Mouse (Mus musculus) liver, adult 2 months (tissue): Measurements from ENCODE around the gene Dnph1. TPM values are rescaled to one million over a fixed set of nuclear protein-coding genes. Genes with fewer than 3 reads are reported as not detected.

Source experiments
- DNase-seq: peaks from one replicate; pipeline ENCODE4 v3.0.0-alpha.2; 2011; ENCODE audit warnings: low read depth, low spot score; ENCODE audit errors: extremely low read depth
- H3K27ac ChIP-seq: fragments of 200-500 bp; replicated peaks from 2 replicates; pipeline ENCODE4 v1.5.1; 2012; ENCODE audit warnings: low read depth, mild to moderate bottlenecking, control low read depth, inconsistent platforms, low read length; ENCODE audit not compliant: insufficient read depth
- H3K27me3 ChIP-seq: fragments of 200-500 bp; 2 replicates; pipeline ENCODE4 v1.6.1; 2012; ENCODE audit warnings: mild to moderate bottlenecking, moderate library complexity, low read length, inconsistent platforms; ENCODE audit not compliant: control insufficient read depth, insufficient read depth
- H3K36me3 ChIP-seq: fragments of 200-500 bp; 2 replicates; pipeline ENCODE4 v1.6.1; 2012; ENCODE audit warnings: low read length, inconsistent platforms; ENCODE audit not compliant: control insufficient read depth, insufficient read depth
- H3K4me1 ChIP-seq: fragments of 200-500 bp; 2 replicates; pipeline ENCODE4 v1.6.1; 2011; ENCODE audit warnings: low read length; ENCODE audit not compliant: control insufficient read depth, insufficient read depth
- H3K4me3 ChIP-seq: fragments of 200-500 bp; 2 replicates; pipeline ENCODE4 v1.5.1; 2011; ENCODE audit warnings: low read depth, mild to moderate bottlenecking, control low read depth, low read length, moderate library complexity; ENCODE audit not compliant: insufficient read depth
- H3K79me2 ChIP-seq: fragments of 200-500 bp; 2 replicates; pipeline ENCODE4 v1.6.1; 2012; ENCODE audit warnings: inconsistent platforms, mild to moderate bottlenecking, low read length, moderate library complexity; ENCODE audit not compliant: control insufficient read depth, insufficient read depth
- H3K9ac ChIP-seq: fragments of 200-500 bp; 2 replicates; pipeline ENCODE4 v1.6.1; 2012; ENCODE audit warnings: low read depth, mild to moderate bottlenecking, control low read depth, inconsistent platforms, low read length
- CTCF ChIP-seq: fragments of 200-500 bp; IDR thresholded peaks from 2 replicates; pipeline ENCODE4 v1.5.1; 2011; ENCODE audit warnings: low read depth, low read length, control low read depth
- POLR2A ChIP-seq: fragments of 200-500 bp; IDR thresholded peaks from 2 replicates; pipeline ENCODE4 v1.6.1; 2011; ENCODE audit warnings: low read length, control low read depth; ENCODE audit not compliant: insufficient read depth; ENCODE audit errors: extremely low read depth
- WGBS: fragments of 180-500 bp; shearing (Covaris S2); methylation state at CpG from one replicate; pipeline ENCODE4 v1.1.7; 2018; 5-methylcytosine and 5-hydroxymethylcytosine counted together
- polyA plus RNA-seq: library from polyadenylated mRNA; depleted of rRNA; stranded (reverse); fragments of >200 nt; gene quantifications from 2 replicates; pipeline ENCODE4 v1.2.3, GENCODE M21; 2012
- total RNA-seq: library from RNA; depleted of rRNA; stranded (reverse); fragments of >200 nt; gene quantifications from 2 replicates; pipeline ENCODE4 v1.2.3, GENCODE M21; 2014

Dnph1 gene
- total and polyA plus RNA-seq, 2 experiments, result 9.0 to 13.3 TPM

GRCm38 (mm10) chr17:46455110-46455691 is 41.3 kb upstream of the Dnph1 start:
- Histone ChIP-seq H3K9ac (peak overlapping the region; percentile 59), H3K36me3 (no peaks in the 10 kb centered on the region), H3K27me3 (no peaks in the 10 kb centered on the region), H3K4me1 (peaks cover 22% of the 10 kb centered on the region), H3K4me3 (peak overlapping the region; percentile 39; the same call in 1 of the 2 replicates), H3K27ac (peak overlapping the region; percentile 64), H3K79me2 (no peaks in the 10 kb centered on the region)
- 1% methylated on average over 33 of the region's 33 CpGs for WGBS
- peak; percentile 71 for DNase-seq
- TF ChIP-seq CTCF, result no peak
- 0 out of 2 replicates have a peak, but pooled peaks have one; percentile 15 for TF ChIP-seq POLR2A

DNA sequence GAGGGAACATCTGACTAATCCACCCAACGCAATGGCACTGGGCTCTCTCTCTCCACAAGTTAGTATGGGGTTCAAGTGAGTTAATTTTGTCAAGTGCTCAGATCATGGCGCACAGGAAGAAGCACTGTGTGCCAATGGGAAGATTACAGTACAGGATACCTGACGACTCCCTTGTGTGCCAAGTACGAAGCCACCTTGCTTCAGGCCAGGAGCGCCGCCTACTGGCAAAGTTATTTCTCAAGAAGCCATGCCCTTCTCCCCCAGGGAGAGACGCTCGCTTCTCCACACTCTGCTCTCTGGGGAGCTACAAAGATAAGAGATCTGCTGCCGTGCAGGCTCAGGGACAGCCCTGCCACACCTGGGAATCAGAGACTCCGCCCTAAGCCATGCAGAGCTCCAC is 38.7 kb upstream of the Dnph1 start:
- no peak overlapping the region for H3K4me3 ChIP-seq
- H3K36me3 ChIP-seq, result no peaks in the 10 kb centered on the region
- H3K4me1 ChIP-seq, result peaks cover 26% of the 10 kb centered on the region
- DNase-seq, result peak; percentile 79
- no peak overlapping the region for H3K9ac ChIP-seq
- no peaks in the 10 kb centered on the region for H3K27me3 ChIP-seq
- 12% methylated on average over 10 of the region's 10 CpGs for WGBS
- H3K79me2 ChIP-seq, result no peaks in the 10 kb centered on the region
- H3K27ac ChIP-seq, result no peak overlapping the region
- TF ChIP-seq CTCF, result peak; percentile 87
- no peak for TF ChIP-seq POLR2A

GRCm38 (mm10) chr17:46458439-46458838 is 38.1 kb upstream of the Dnph1 start:
- Histone ChIP-seq H3K79me2 (no peaks in the 10 kb centered on the region), H3K4me3 (no peak overlapping the region), H3K27me3 (no peaks in the 10 kb centered on the region), H3K9ac (no peak overlapping the region), H3K27ac (no peak overlapping the region), H3K4me1 (peaks cover 29% of the 10 kb centered on the region), H3K36me3 (no peaks in the 10 kb centered on the region)
- TF ChIP-seq CTCF (no peak), POLR2A (no peak)
- 59% methylated on average over 3 of the region's 3 CpGs for WGBS
- no peak for DNase-seq

DNA sequence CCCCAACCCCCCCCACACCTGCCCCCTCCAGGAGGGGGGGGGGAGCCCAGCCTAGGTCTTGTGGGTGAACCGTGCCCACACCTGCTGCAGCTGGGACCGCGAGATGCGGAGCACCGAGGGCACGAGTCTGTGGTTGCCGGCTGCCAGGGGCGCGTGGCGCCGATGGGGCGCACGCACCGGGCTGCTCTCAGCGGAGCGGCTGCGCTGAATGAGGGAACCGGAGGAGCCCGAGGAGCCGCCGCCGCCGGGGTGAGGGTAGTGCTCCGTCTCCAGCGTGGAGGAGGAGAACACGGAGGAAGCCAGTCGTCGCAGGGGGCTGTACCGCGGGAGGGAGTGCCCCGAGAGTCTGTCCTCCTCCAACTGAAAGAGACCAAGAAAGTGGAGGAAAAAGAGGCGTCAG is 35.8 kb upstream of the Dnph1 start:
- DNase-seq, result no peak
- TF ChIP-seq CTCF (no peak), POLR2A (no peak)
- Histone ChIP-seq H3K27ac (peak overlapping the region; percentile 36), H3K27me3 (no peaks in the 10 kb centered on the region), H3K4me1 (peaks cover 16% of the 10 kb centered on the region), H3K9ac (peak overlapping the region; percentile 81), H3K4me3 (peak overlapping the region; percentile 58), H3K79me2 (no peaks in the 10 kb centered on the region), H3K36me3 (no peaks in the 10 kb centered on the region)
- WGBS, result 2% methylated on average over 32 of the region's 32 CpGs

DNA sequence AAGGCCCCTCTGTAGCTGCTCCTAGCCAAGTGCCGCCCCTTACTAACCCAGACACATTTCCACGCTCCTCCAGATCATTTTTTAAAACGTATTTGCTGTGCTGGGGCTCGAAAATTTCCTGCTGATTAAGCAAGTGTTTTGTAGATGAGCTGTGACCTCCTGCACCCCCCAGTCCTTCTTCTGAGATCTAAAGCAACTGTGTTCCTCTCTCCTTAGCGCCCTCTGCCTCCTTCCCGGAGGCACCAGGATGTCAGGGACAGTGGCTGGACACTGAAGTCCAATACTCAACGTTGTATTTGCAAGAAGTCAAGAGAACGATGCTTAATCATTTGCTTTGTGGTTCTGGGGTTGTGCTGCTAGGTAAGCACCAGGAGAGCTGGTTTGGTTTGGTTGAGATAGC is 35.2 kb upstream of the Dnph1 start:
- no peaks in the 10 kb centered on the region for H3K27me3 ChIP-seq
- TF ChIP-seq CTCF (no peak), POLR2A (no peak)
- peak; percentile 53 for DNase-seq

GRCm38 (mm10) chr17:46462226-46462625 is 34.3 kb upstream of the Dnph1 start:
- no peaks in the 10 kb centered on the region for H3K36me3 ChIP-seq
- DNase-seq, result peak; percentile 95
- 0 out of 2 replicates have a peak overlapping the region, but pooled peaks have one; percentile 20 for H3K9ac ChIP-seq
- no peak overlapping the region for H3K4me3 ChIP-seq
- 27% methylated on average over 5 of the region's 5 CpGs for WGBS
- H3K27ac ChIP-seq, result peak overlapping the region; percentile 65
- no peaks in the 10 kb centered on the region for H3K79me2 ChIP-seq
- no peaks in the 10 kb centered on the region for H3K27me3 ChIP-seq
- H3K4me1 ChIP-seq, result peaks cover 14% of the 10 kb centered on the region
- 0 out of 2 replicates have a peak, but pooled peaks have one; percentile 7 for TF ChIP-seq POLR2A
- TF ChIP-seq CTCF, result no peak

More for the DNA sequence above, 35.2 kb upstream of the Dnph1 start:
- peaks cover 14% of the 10 kb centered on the region for H3K4me1 ChIP-seq
- H3K79me2 ChIP-seq, result no peaks in the 10 kb centered on the region
- H3K36me3 ChIP-seq, result no peaks in the 10 kb centered on the region
- H3K4me3 ChIP-seq, result peak overlapping the region; percentile 58; the same call in 1 of the 2 replicates
- WGBS, result 16% methylated on average over 8 of the region's 8 CpGs
- peak overlapping the region; percentile 36 for H3K27ac ChIP-seq
- peak overlapping the region; percentile 81 for H3K9ac ChIP-seq
